Mouse (Mus musculus): ENCODE data around the gene Itpr3. TPM values are rescaled to one million over a fixed set of nuclear protein-coding genes. Genes with fewer than 3 reads are reported as not detected.

Gene Itpr3
- 2.1 and 4.4 TPM in 2 replicates for polyA plus RNA-seq (2012; rRNA removed)

GRCm38 (mm10) chr17:27056812-27057516 is at the start of gene Itpr3:
TSS of gene Itpr3 (plus strand) at chr17:27057304.

DNA sequence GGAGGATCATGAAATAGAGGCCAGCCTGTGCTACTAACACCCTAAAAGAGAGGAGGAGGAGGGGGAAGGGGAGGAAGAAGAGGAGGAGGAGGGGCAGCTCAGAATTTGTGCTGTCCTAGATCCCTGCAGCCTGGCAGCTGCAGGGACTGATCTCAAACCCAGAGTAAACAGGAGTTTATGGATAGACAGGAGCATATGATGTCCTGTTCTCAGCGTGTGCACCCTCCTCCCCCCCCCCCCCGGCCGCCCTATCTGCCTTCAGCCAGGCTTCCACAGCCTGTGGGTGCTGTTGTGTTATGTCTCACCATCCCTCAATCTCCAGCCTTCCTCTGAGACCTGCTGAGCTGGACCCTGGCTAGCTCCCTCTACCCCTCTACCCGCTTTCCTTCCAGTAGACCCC is 28.2 kb upstream of the Itpr3 start, which contains the start of gene Bak1:
TSS of gene Bak1 (minus strand) at position 101 of the 400 bp plus-strand sequence.

DNA sequence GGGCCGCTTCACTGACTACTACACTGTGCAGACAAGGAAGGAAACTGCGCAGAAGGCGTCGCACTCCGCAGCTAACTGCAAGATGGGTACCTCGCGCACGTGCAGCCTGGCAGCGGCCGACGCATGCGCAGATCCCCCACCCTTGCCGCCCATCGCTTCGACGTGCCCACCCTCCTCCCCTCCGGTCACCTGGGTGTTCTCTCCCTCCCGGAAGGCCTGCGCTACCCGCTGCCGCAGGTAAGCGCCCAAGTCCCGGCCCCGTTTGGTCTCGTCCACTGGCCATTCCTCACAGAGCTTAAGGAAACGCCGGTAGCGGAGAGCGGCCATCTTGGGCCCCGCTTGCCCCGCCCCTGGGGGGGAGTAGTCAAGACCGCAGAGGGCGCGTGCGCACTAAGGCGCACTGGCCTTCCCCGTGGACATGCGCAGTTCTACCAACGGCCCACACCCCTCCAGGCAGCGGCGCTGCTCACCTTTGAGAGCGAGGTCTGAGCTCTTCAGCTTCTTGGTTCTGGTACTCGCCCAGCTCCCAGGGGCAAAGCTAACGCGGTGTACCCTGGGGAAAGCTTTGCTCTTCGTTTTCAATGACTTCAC is 76.5 kb downstream of the Itpr3 start, which contains the start of gene Uqcc2:
TSS of gene Uqcc2 (minus strand) at position 366 of the 591 bp plus-strand sequence.

DNA sequence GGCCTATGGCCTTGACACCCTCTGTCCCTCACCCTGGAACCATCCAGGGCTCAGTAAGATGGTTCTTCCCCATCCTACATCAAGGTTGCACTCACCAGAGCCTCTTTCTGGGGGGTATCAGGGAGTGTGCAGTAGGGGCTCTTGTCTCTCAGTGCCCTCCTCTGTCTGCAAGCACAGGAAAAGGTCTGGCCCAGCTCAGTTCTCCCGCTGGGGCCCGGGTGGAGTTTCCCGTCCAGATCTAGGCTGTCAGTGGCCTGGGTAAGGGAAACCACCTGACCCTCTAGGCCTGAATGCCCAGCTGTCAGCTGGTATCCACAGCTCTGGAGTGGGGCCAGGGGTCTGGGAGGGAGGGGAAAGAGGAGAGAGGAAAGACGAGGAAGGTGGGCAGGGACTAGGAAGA is 110.4 kb downstream of the Itpr3 start, which contains the start of gene Ip6k3:
TSS of gene Ip6k3 (minus strand) at position 251 of the 400 bp plus-strand sequence.

Other genes starting within 250 kb of the Itpr3 start
- 0.08 TPM in 1 of 2 replicates, not detected in the other for gene Nkx2-5, start 212.3 kb upstream of the Itpr3 start, polyA plus RNA-seq (2012; rRNA removed)
- 16.2 and 18.3 TPM in 2 replicates for gene Kifc5b, start 140.2 kb upstream of the Itpr3 start, polyA plus RNA-seq (2012; rRNA removed)
- 51.7 and 59.2 TPM in 2 replicates for gene Phf1, start 124.3 kb upstream of the Itpr3 start, polyA plus RNA-seq (2012; rRNA removed)
- 111 and 114 TPM in 2 replicates for gene Cuta, start 117.7 kb upstream of the Itpr3 start, polyA plus RNA-seq (2012; rRNA removed)
- gene Syngap1, start 116.1 kb upstream of the Itpr3 start, polyA plus RNA-seq (2012; rRNA removed), result 112 and 113 TPM in 2 replicates
- gene Zbtb9, start 84.1 kb upstream of the Itpr3 start, polyA plus RNA-seq (2012; rRNA removed), result 22.9 and 25.2 TPM in 2 replicates
- 26.3 and 33.4 TPM in 2 replicates for gene Bak1, start 28.3 kb upstream of the Itpr3 start, polyA plus RNA-seq (2012; rRNA removed)
- 228 and 249 TPM in 2 replicates for gene Uqcc2, start 76.6 kb downstream of the Itpr3 start, polyA plus RNA-seq (2012; rRNA removed)
- 0.18 and 0.21 TPM in 2 replicates for gene Ip6k3, start 110.5 kb downstream of the Itpr3 start, polyA plus RNA-seq (2012; rRNA removed)
- 106 and 111 TPM in 2 replicates for gene Lemd2, start 147.2 kb downstream of the Itpr3 start, polyA plus RNA-seq (2012; rRNA removed)

Measured in central nervous system, embryonic 14 days (tissue).